Mouse (Mus musculus) urinary bladder, postnatal 14 days (tissue): ENCODE measurements around the gene Ddo.
A peak's percentile ranks its signal among the peaks of the same experiment; 100 is the strongest.

ENCODE experiments used
- DNase-seq: peaks from one replicate; pipeline ENCODE4 v3.0.0; 2021; ENCODE audit warnings: low spot score

The Ddo gene

GRCm38 (mm10) chr10:40629656-40630311, at the start of gene Ddo:
Gene Ddo (plus strand): TSS chr10:40630011.
- DNase-seq = no peak

- no peak for DNase-seq
Observed at GRCm38 (mm10) chr10:40583584-40584255, 46.1 kb upstream of the Ddo start.

GRCm38 (mm10) chr10:40592186-40592585, 37.6 kb upstream of the Ddo start:
- DNase-seq = no peak

- no peak for DNase-seq
Observed at GRCm38 (mm10) chr10:40597177-40597576, 32.6 kb upstream of the Ddo start.

- DNase-seq = no peak
Observed at GRCm38 (mm10) chr10:40604706-40605394, 25.0 kb upstream of the Ddo start.

GRCm38 (mm10) chr10:40617973-40618372, 11.8 kb upstream of the Ddo start:
- DNase-seq = no peak

GRCm38 (mm10) chr10:40619760-40620159, 10.1 kb upstream of the Ddo start:
- no peak for DNase-seq

GRCm38 (mm10) chr10:40629140-40629539, 671 bp upstream of the Ddo start:
- DNase-seq = peak; percentile 56

- peak; percentile 24 for DNase-seq
Observed at GRCm38 (mm10) chr10:40630457-40630856, 646 bp downstream of the Ddo start.

GRCm38 (mm10) chr10:40630961-40631360, 1.1 kb downstream of the Ddo start:
- no peak for DNase-seq

- no peak for DNase-seq
Observed at GRCm38 (mm10) chr10:40632087-40632486, 2.3 kb downstream of the Ddo start.

- DNase-seq = no peak
Observed at GRCm38 (mm10) chr10:40637331-40637730, 7.5 kb downstream of the Ddo start.

GRCm38 (mm10) chr10:40638276-40638675, 8.5 kb downstream of the Ddo start:
- no peak for DNase-seq

- no peak for DNase-seq
Observed at GRCm38 (mm10) chr10:40638823-40639819, 9.3 kb downstream of the Ddo start.

- DNase-seq = no peak
Observed at GRCm38 (mm10) chr10:40640406-40640805, 10.6 kb downstream of the Ddo start.

GRCm38 (mm10) chr10:40641901-40642300, 12.1 kb downstream of the Ddo start:
- DNase-seq = no peak

GRCm38 (mm10) chr10:40643126-40643525, 13.3 kb downstream of the Ddo start:
- no peak for DNase-seq

- no peak for DNase-seq
Observed at GRCm38 (mm10) chr10:40644456-40644855, 14.6 kb downstream of the Ddo start.

GRCm38 (mm10) chr10:40645346-40645745, 15.5 kb downstream of the Ddo start:
- no peak for DNase-seq

- no peak for DNase-seq
Observed at GRCm38 (mm10) chr10:40648776-40649175, 19.0 kb downstream of the Ddo start.

GRCm38 (mm10) chr10:40649634-40650033, 19.8 kb downstream of the Ddo start:
- DNase-seq = no peak

- DNase-seq = no peak
Observed at GRCm38 (mm10) chr10:40651676-40652075, 21.9 kb downstream of the Ddo start.
